Mouse (Mus musculus): Measurements from ENCODE around the gene Pck1.

- TF ChIP-seq CTCF (conservative IDR thresholded peaks at IDR 0.05; ENCODE audit: insufficient read depth, insufficient read length, low read depth, low read length) (no peak), POLR2A (IDR thresholded peaks at IDR 0.05; ENCODE audit: low read depth, low read length) (no peak)
Measured at GRCm38 (mm10) chr2:173138323-173139239, 14.3 kb upstream of the Pck1 start.

All from kidney, adult 2 months (tissue).